Mouse (Mus musculus) midbrain, embryonic 16.5 days (tissue): ENCODE data around the gene Cchcr1. TPM values are rescaled to one million over a fixed set of nuclear protein-coding genes. Genes with fewer than 3 reads are reported as not detected.

ENCODE experiments used
- ATAC-seq: fragments of 200-750 bp; cut with Nextera tagmentation; 2 replicates; pipeline ENCODE4 v1.8.0; 2017; ENCODE audit warnings: moderate TSS enrichment
- H3K27ac ChIP-seq: fragments of 300-500 bp; sonication (generic); 2 replicates; pipeline ENCODE4 v1.5.1; 2014; ENCODE audit warnings: mild to moderate bottlenecking, low read length, mixed read lengths
- H3K27me3 ChIP-seq: fragments of 300-500 bp; sonication (generic); 2 replicates; pipeline ENCODE4 v1.6.1; 2014; ENCODE audit warnings: low read depth, low read length, mixed read lengths; ENCODE audit not compliant: control insufficient read depth, insufficient read depth
- H3K36me3 ChIP-seq: fragments of 300-500 bp; sonication (generic); 2 replicates; pipeline ENCODE4 v1.6.1; 2014; ENCODE audit warnings: mild to moderate bottlenecking, low read length, moderate library complexity, mixed read lengths; ENCODE audit not compliant: control insufficient read depth, insufficient read depth
- H3K4me1 ChIP-seq: fragments of 300-500 bp; sonication (generic); 2 replicates; pipeline ENCODE4 v1.6.1; 2014; ENCODE audit warnings: mild to moderate bottlenecking, low read length, mixed read lengths; ENCODE audit not compliant: control insufficient read depth, insufficient read depth
- H3K4me2 ChIP-seq: fragments of 300-500 bp; sonication (generic); 2 replicates; pipeline ENCODE4 v1.6.1; 2014; ENCODE audit warnings: mild to moderate bottlenecking, low read length, mixed read lengths
- H3K4me3 ChIP-seq: fragments of 300-500 bp; sonication (generic); 2 replicates; pipeline ENCODE4 v1.5.1; 2014; ENCODE audit warnings: low read depth, mild to moderate bottlenecking, low read length, moderate library complexity, mixed read lengths
- H3K9ac ChIP-seq: fragments of 300-500 bp; sonication (generic); 2 replicates; pipeline ENCODE4 v1.6.1; 2014; ENCODE audit warnings: low read depth, low read length, mixed read lengths
- H3K9me3 ChIP-seq: fragments of 300-500 bp; sonication (generic); replicated peaks from 2 replicates; pipeline ENCODE4 v1.6.1; 2014; ENCODE audit warnings: mild to moderate bottlenecking, low read length, mixed read lengths; ENCODE audit not compliant: control insufficient read depth, poor library complexity, severe bottlenecking
- WGBS: fragments of 180-500 bp; shearing (Covaris S2); extraction: QIAGEN DNeasy Blood & Tissue Kit; methylation state at CpG from one replicate; pipeline ENCODE4 v1.1.7; 2014; 5-methylcytosine and 5-hydroxymethylcytosine counted together
- polyA plus RNA-seq: library from polyadenylated mRNA; unstranded; fragments of >200 nt; fragmentation: Nextera tagmentation; extraction: Ambion mirVana; gene quantifications from 2 replicates; pipeline ENCODE4 v1.2.1, GENCODE M21; 2015

The Cchcr1 gene
- polyA plus RNA-seq, 1 experiment from 2014 or later: 3.7 TPM

GRCm38 (mm10) chr17:35509284-35509683 is 7.6 kb upstream of the Cchcr1 start:
- no peak overlapping the region for H3K9ac ChIP-seq
- no peaks in the 10 kb centered on the region for H3K4me1 ChIP-seq
- 31% methylated on average over 8 of the region's 8 CpGs for WGBS
- no peaks in the 10 kb centered on the region for H3K9me3 ChIP-seq
- H3K27ac ChIP-seq: no peak overlapping the region
- H3K27me3 ChIP-seq: peaks cover 25% of the 10 kb centered on the region
- H3K4me3 ChIP-seq: no peak overlapping the region
- ATAC-seq: no peak; the same call in 1 of the 2 replicates
- H3K36me3 ChIP-seq: no peaks in the 10 kb centered on the region
- H3K4me2 ChIP-seq: no peak overlapping the region

- Histone ChIP-seq H3K27ac (no peak overlapping the region), H3K4me3 (no peak overlapping the region), H3K9ac (no peak overlapping the region), H3K4me2 (no peak overlapping the region), H3K36me3 (no peaks in the 10 kb centered on the region), H3K9me3 (no peaks in the 10 kb centered on the region), H3K4me1 (peaks cover 10% of the 10 kb centered on the region; the same call in 1 of the 2 replicates), H3K27me3 (no peaks in the 10 kb centered on the region; the same call in 1 of the 2 replicates)
- no peak for ATAC-seq
- 98% methylated on average over 7 of the region's 7 CpGs for WGBS
These were observed 3.8 kb upstream of the Cchcr1 start for GRCm38 (mm10) chr17:35512916-35513626.

- Histone ChIP-seq H3K36me3 (no peaks in the 10 kb centered on the region), H3K27me3 (no peaks in the 10 kb centered on the region; the same call in 1 of the 2 replicates), H3K4me1 (peaks cover 10% of the 10 kb centered on the region; the same call in 1 of the 2 replicates), H3K27ac (no peak overlapping the region), H3K9ac (no peak overlapping the region), H3K4me2 (no peak overlapping the region), H3K4me3 (no peak overlapping the region), H3K9me3 (no peaks in the 10 kb centered on the region)
- 9% methylated on average over 2 of the region's 2 CpGs for WGBS
- ATAC-seq: no peak
These were observed 3.0 kb upstream of the Cchcr1 start for GRCm38 (mm10) chr17:35513886-35514285.

DNA sequence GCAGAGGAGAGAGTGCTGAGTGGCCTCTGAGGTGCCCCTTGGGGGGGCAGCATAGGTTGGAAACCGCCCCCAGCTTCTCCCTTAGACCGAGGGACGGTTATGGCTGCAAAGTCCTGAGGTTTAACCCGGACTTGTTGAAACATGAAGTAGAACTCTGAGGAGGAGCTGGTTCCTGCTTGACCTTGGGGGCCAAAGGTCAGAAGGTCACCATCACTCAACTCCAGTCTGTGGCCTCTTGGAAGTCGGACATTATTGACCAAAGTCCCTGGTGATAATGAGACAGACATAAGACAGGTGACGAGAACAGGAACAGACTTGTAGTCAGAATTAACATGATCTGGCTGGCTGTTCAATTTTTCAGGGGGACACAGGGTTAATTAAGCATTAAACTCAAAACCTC is 2.1 kb upstream of the Cchcr1 start:
- peaks cover 10% of the 10 kb centered on the region; the same call in 1 of the 2 replicates for H3K4me1 ChIP-seq
- H3K27me3 ChIP-seq: no peaks in the 10 kb centered on the region
- no peak overlapping the region for H3K4me3 ChIP-seq
- H3K9ac ChIP-seq: no peak overlapping the region
- H3K9me3 ChIP-seq: no peaks in the 10 kb centered on the region
- no peak for ATAC-seq
- 65% methylated on average over 6 of the region's 6 CpGs for WGBS
- H3K36me3 ChIP-seq: no peaks in the 10 kb centered on the region
- no peak overlapping the region for H3K27ac ChIP-seq
- H3K4me2 ChIP-seq: no peak overlapping the region

- Histone ChIP-seq H3K4me2 (peak overlapping the region; percentile 96), H3K9me3 (no peaks in the 10 kb centered on the region), H3K27ac (no peak overlapping the region), H3K36me3 (no peaks in the 10 kb centered on the region), H3K27me3 (no peaks in the 10 kb centered on the region), H3K9ac (peak overlapping the region; percentile 54), H3K4me3 (peak overlapping the region; percentile 63), H3K4me1 (peaks cover 10% of the 10 kb centered on the region; the same call in 1 of the 2 replicates)
- 7% methylated on average over 25 of the region's 25 CpGs for WGBS
- peak; percentile 56 for ATAC-seq
These were observed 824 bp upstream of the Cchcr1 start for GRCm38 (mm10) chr17:35515911-35516640.

DNA sequence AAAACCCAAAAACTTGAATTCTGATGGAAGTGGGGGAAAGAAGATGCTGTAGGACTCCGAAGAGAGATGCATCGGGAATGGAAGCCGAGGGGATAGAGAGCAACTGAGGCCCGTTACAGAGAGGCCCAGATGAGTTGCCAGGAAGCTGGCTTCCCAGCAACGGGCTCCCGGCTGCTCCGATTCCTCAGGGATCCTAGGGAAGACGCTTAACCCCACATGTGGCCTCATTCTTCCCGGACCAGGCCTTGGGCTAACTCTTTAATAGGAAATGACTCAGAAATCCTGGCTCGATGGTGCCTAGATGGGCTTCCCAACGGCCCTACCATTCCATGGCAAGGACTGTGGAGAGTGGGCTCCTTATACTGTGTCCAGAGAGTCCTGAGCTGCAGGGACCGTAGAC is 626 bp downstream of the Cchcr1 start:
- Histone ChIP-seq H3K4me1 (peaks cover 10% of the 10 kb centered on the region; the same call in 1 of the 2 replicates), H3K36me3 (no peaks in the 10 kb centered on the region), H3K4me3 (peak overlapping the region; percentile 63), H3K27me3 (no peaks in the 10 kb centered on the region), H3K9me3 (no peaks in the 10 kb centered on the region), H3K4me2 (peak overlapping the region; percentile 96), H3K27ac (no peak overlapping the region), H3K9ac (peak overlapping the region; percentile 18; the same call in 1 of the 2 replicates)
- 8% methylated on average over 12 of the region's 12 CpGs for WGBS
- ATAC-seq: no peak

DNA sequence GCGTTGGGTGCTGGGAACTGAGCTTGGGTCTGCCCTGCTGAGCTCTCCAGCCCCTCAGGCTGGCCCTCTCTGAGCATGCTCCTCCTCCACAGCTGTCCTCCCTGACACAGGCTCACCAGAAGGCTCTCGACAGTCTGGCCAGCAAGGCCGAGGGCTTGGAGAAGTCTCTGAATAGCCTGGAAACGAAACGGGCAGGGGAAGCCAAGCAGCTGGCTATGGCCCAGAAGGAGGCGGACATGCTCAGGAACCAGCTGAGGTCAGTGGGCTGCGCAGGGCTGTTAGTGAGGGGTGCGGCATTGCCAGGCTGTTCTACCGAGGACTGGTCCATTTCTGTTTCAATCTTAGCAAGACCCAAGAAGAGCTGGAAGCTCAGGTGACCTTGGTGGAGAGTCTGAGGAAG is 7.5 kb downstream of the Cchcr1 start:
- no peaks in the 10 kb centered on the region for H3K27me3 ChIP-seq
- WGBS: 90% methylated on average over 9 of the region's 9 CpGs
- H3K4me2 ChIP-seq: no peak overlapping the region
- H3K27ac ChIP-seq: no peak overlapping the region
- no peak overlapping the region for H3K9ac ChIP-seq
- H3K9me3 ChIP-seq: no peaks in the 10 kb centered on the region
- H3K4me3 ChIP-seq: no peak overlapping the region
- ATAC-seq: no peak
- no peaks in the 10 kb centered on the region for H3K36me3 ChIP-seq
- H3K4me1 ChIP-seq: no peaks in the 10 kb centered on the region

DNA sequence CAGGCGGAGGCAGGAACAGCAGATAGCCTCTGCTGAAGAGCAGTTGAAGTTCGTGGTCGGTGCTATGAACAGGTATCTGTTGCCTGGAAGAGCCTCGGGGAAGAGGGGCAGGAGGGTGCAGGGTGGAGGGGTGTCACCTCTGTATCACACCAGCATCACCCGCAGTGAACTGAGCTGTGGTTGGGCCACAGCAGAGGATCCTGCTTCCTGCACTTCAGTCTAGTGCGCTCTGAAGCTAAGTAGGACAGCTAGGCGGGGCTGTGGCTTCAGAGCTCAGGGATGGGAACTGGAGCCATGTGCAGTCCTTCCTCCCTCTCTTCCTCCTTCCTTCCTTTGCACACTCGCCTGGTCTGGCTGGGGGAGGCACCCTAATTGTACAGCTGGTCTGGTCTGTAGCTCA is 9.7 kb downstream of the Cchcr1 start:
- H3K4me2 ChIP-seq: no peak overlapping the region
- no peak overlapping the region for H3K9ac ChIP-seq
- no peak overlapping the region for H3K27ac ChIP-seq
- no peak overlapping the region for H3K4me3 ChIP-seq
- H3K36me3 ChIP-seq: no peaks in the 10 kb centered on the region
- no peaks in the 10 kb centered on the region for H3K9me3 ChIP-seq
- H3K27me3 ChIP-seq: no peaks in the 10 kb centered on the region
- no peaks in the 10 kb centered on the region for H3K4me1 ChIP-seq
- 75% methylated on average over 8 of the region's 8 CpGs for WGBS
- no peak for ATAC-seq

DNA sequence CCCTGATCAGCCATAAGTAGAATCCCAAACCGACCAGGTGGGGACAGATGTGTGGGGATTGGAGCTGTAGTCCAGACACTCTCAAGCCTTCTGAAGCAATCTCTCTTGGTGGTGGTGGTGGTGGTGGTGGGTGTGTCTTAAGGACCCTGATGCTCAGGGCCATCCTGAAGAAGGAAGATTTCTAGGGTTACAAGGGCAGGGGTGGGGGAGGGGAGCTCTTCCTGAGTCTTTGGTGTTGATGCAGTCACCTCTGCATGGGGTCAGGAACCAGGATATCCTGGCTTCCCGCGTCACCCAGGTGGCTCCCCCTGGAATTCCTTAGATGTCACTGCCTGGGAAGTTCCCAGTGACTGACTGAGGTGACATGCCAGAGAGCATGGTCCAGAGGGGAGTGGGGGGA is 15.5 kb downstream of the Cchcr1 start:
- H3K4me1 ChIP-seq: no peaks in the 10 kb centered on the region
- no peak overlapping the region for H3K4me2 ChIP-seq
- no peaks in the 10 kb centered on the region for H3K27me3 ChIP-seq
- H3K27ac ChIP-seq: no peak overlapping the region
- no peaks in the 10 kb centered on the region for H3K36me3 ChIP-seq
- H3K9ac ChIP-seq: no peak overlapping the region
- H3K4me3 ChIP-seq: no peak overlapping the region
- no peak for ATAC-seq
- no peaks in the 10 kb centered on the region for H3K9me3 ChIP-seq
- WGBS: 20% methylated on average over 3 of the region's 3 CpGs
